26 mouse cellular contexts compared by ENCODE assay signal in the genomic region with DNA sequence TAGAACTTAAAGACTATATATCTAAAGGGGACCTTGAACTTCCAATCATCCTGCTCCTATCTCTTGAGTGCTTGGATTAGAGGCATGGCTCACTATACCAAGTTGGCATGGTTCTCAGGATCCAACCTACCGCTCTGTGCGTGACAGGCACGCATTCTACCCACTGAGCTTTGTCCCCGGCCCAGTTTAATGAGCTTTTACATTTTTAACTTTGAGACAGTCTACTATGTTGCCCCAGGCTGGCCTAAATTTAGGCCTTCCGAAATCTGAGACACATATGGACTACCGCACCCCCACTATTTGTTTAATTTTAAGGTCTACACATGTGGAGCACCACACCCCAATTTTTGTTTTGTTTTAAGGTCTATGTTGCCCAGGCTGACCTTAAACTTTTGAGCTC. TPM values are rescaled to one million over a fixed set of nuclear protein-coding genes. Genes with fewer than 3 reads are reported as not detected.
"Had no signal": no experiment of that assay in that cellular context is flagged by ENCODE, and none has a peak within 500 bp of the region (broad histone marks: within the 10 kb centered on the region; RNA-seq: fewer than 3 reads in every experiment).

No protein-coding gene starts in this region.

- DNase-seq: kidney, adult 2 months; layer of hippocampus, adult 9-11 months; liver, embryonic 13.5 days; lung, embryonic 14.5 days; midbrain, embryonic 14.5 days; right cerebral cortex, adult 18-20 months; right cerebral cortex, postnatal 14 days; right cerebral cortex, postnatal 4 days; thymus, adult 2 months; thymus, postnatal 14 days; thymus, postnatal 4 days had no signal

- H3K4me3 ChIP-seq: layer of hippocampus, adult 2 months; liver, embryonic 13.5 days; megakaryocyte, embryonic 14.5 days; midbrain, embryonic 10.5 days; neural tube, embryonic 12.5 days; neural tube, embryonic 15.5 days had no signal

- H3K9ac ChIP-seq: liver, embryonic 13.5 days; lung, embryonic 14.5 days; neural tube, embryonic 12.5 days; neural tube, embryonic 15.5 days had no signal

- H3K36me3 ChIP-seq: midbrain, embryonic 10.5 days; neural tube, embryonic 15.5 days had no signal

- H3K27me3 ChIP-seq: liver, embryonic 13.5 days; neural tube, embryonic 12.5 days; neural tube, embryonic 15.5 days had no signal

- ATAC-seq: intestine, embryonic 16.5 days; lung, postnatal 0 days had no signal

- H3K27ac ChIP-seq: kidney, postnatal 0 days; layer of hippocampus, adult 2 months; liver, embryonic 13.5 days; neural tube, embryonic 12.5 days; neural tube, embryonic 15.5 days; stomach, postnatal 0 days had no signal

- H3K9me3 ChIP-seq: liver, embryonic 13.5 days; megakaryocyte, embryonic 14.5 days; midbrain, embryonic 10.5 days; neural tube, embryonic 12.5 days; neural tube, embryonic 15.5 days had no signal

- H3K4me2 ChIP-seq: liver, embryonic 13.5 days; lung, embryonic 14.5 days; neural tube, embryonic 12.5 days; neural tube, embryonic 15.5 days had no signal

RNA-seq across cellular contexts. Expression of a gene that starts 2.4 kb away (rescaled TPM):
- polyA plus RNA-seq: intestine, embryonic 16.5 days; kidney, embryonic 14.5 days; kidney, postnatal 0 days; large intestine, adult 2 months; limb, embryonic 11.5 days; liver, embryonic 13.5 days; liver, embryonic 16.5 days; lung, embryonic 14.5 days; lung, postnatal 0 days; midbrain, embryonic 10.5 days; midbrain, embryonic 14.5 days; midbrain, postnatal 0 days; neural tube, embryonic 12.5 days; neural tube, embryonic 15.5 days; stomach, embryonic 14.5 days; stomach, postnatal 0 days had no signal
